Mouse (Mus musculus) bone marrow, adult 2 months (tissue): ENCODE measurements around the gene Smim23.

Source experiments
- CTCF ChIP-seq: fragments of 200-500 bp; IDR thresholded peaks from 2 replicates; pipeline ENCODE4 v1.5.1; 2011; ENCODE audit warnings: low read length, control low read depth; ENCODE audit not compliant: control insufficient read depth, insufficient read depth
- POLR2A ChIP-seq: fragments of 200-500 bp; IDR thresholded peaks from 2 replicates; pipeline ENCODE4 v1.6.1; 2011; ENCODE audit warnings: low read depth, mild to moderate bottlenecking, control low read depth, low read length, borderline replicate concordance; ENCODE audit not compliant: control insufficient read depth

- TF ChIP-seq POLR2A, result no peak
- TF ChIP-seq CTCF, result no peak
Observed at GRCm38 (mm10) chr11:32800929-32801375, 23.5 kb downstream of the Smim23 start.
